Mouse (Mus musculus) hindbrain, embryonic 11.5 days (tissue): ENCODE results near the gene Foxp3. TPM values are rescaled to one million over a fixed set of nuclear protein-coding genes. Genes with fewer than 3 reads are reported as not detected.

Source experiments
- ATAC-seq: fragments of 200-750 bp; cut with Nextera tagmentation; 2 replicates; pipeline ENCODE4 v1.8.0; 2017; ENCODE audit warnings: mild to moderate bottlenecking, moderate TSS enrichment, moderate library complexity; ENCODE audit not compliant: low FRiP score
- DNase-seq: peaks from one replicate; pipeline ENCODE4 v3.0.0-alpha.2; 2015; ENCODE audit warnings: low spot score
- H3K27ac ChIP-seq: fragments of 300-500 bp; sonication (generic); 2 replicates; pipeline ENCODE4 v1.5.1; 2014; ENCODE audit warnings: mild to moderate bottlenecking, low read depth, low read length
- H3K27me3 ChIP-seq: fragments of 300-500 bp; sonication (generic); 2 replicates; pipeline ENCODE4 v1.6.1; 2014; ENCODE audit warnings: mild to moderate bottlenecking, low read length, moderate library complexity, mixed read lengths; ENCODE audit not compliant: control insufficient read depth, insufficient read depth
- H3K36me3 ChIP-seq: fragments of 300-500 bp; sonication (generic); 2 replicates; pipeline ENCODE4 v1.6.1; 2014; ENCODE audit warnings: mild to moderate bottlenecking, low read length, moderate library complexity, mixed read lengths; ENCODE audit not compliant: control insufficient read depth, insufficient read depth
- H3K4me1 ChIP-seq: fragments of 300-500 bp; sonication (generic); replicated peaks from 2 replicates; pipeline ENCODE4 v1.6.1; 2014; ENCODE audit warnings: low read length, mixed read lengths; ENCODE audit not compliant: control insufficient read depth, insufficient read depth
- H3K4me2 ChIP-seq: fragments of 300-500 bp; sonication (generic); replicated peaks from 2 replicates; pipeline ENCODE4 v1.6.1; 2014; ENCODE audit warnings: mild to moderate bottlenecking, low read depth, low read length
- H3K4me3 ChIP-seq: fragments of 300-500 bp; sonication (generic); 2 replicates; pipeline ENCODE4 v1.5.1; 2014; ENCODE audit warnings: low read depth, low read length
- H3K9ac ChIP-seq: fragments of 300-500 bp; sonication (generic); 2 replicates; pipeline ENCODE4 v1.6.1; 2014; ENCODE audit warnings: low read depth, low read length
- H3K9me3 ChIP-seq: fragments of 300-500 bp; sonication (generic); 2 replicates; pipeline ENCODE4 v1.6.1; 2016; ENCODE audit warnings: low read length; ENCODE audit not compliant: control insufficient read depth
- WGBS: fragments of 180-500 bp; shearing (Covaris S2); extraction: QIAGEN DNeasy Blood & Tissue Kit; methylation state at CpG from one replicate; pipeline ENCODE4 v1.1.7; 2014; 5-methylcytosine and 5-hydroxymethylcytosine counted together
- polyA plus RNA-seq: library from polyadenylated mRNA; unstranded; fragments of >200 nt; fragmentation: Nextera tagmentation; extraction: Ambion mirVana; gene quantifications from 2 replicates; pipeline ENCODE4 v1.2.1, GENCODE M21; 2014

The Foxp3 gene
- polyA plus RNA-seq, 1 experiment from 2014 or later = not detected

GRCm38 (mm10) chrX:7604879-7605574 lies 31.6 kb downstream of the Foxp3 start, which contains the start of gene Ccdc22:
Ccdc22 (minus strand) TSS chrX:7605517.
- H3K4me3 ChIP-seq = peak within 1 kb of the TSS; percentile 39
- no peaks in the 10 kb centered on the region for H3K27me3 ChIP-seq
- H3K27ac ChIP-seq = no peak within 1 kb of the TSS
- H3K36me3 ChIP-seq = no peaks in the 10 kb centered on the region
- peak; percentile 83 for DNase-seq
- no peaks in the 10 kb centered on the region for H3K4me1 ChIP-seq
- WGBS = 18% methylated on average over 28 of the region's 28 CpGs
- H3K9me3 ChIP-seq = no peaks in the 10 kb centered on the region
- peak; percentile 92 for ATAC-seq
- 0 out of 2 replicates have a peak within 1 kb of the TSS, but pooled peaks have one; percentile 40 for H3K9ac ChIP-seq
- H3K4me2 ChIP-seq = peak within 1 kb of the TSS; percentile 36

- H3K36me3 ChIP-seq = no peaks in the 10 kb centered on the region
These were observed 32.1 kb downstream of the Foxp3 start for GRCm38 (mm10) chrX:7605575-7605941.

GRCm38 (mm10) chrX:7606783-7607182 lies 33.3 kb downstream of the Foxp3 start, which contains the start of gene Cacna1f:
Cacna1f (plus strand) TSS chrX:7607083.
- 87% methylated on average over 6 of the region's 6 CpGs for WGBS
- H3K4me3 ChIP-seq = no peak within 1 kb of the TSS
- H3K36me3 ChIP-seq = no peaks in the 10 kb centered on the region
- H3K4me2 ChIP-seq = no peak within 1 kb of the TSS
- no peak for ATAC-seq
- H3K4me1 ChIP-seq = no peaks in the 10 kb centered on the region
- H3K9ac ChIP-seq = no peak within 1 kb of the TSS
- H3K9me3 ChIP-seq = no peaks in the 10 kb centered on the region
- no peaks in the 10 kb centered on the region for H3K27me3 ChIP-seq
- no peak within 1 kb of the TSS for H3K27ac ChIP-seq
- no peak for DNase-seq

More at GRCm38 (mm10) chrX:7605575-7605941, 32.1 kb downstream of the Foxp3 start:
- DNase-seq (no peak), ATAC-seq (peak; percentile 65)
- Histone ChIP-seq H3K4me3 (no peak overlapping the region), H3K4me1 (no peaks in the 10 kb centered on the region), H3K4me2 (no peak overlapping the region), H3K9ac (no peak overlapping the region), H3K27me3 (no peaks in the 10 kb centered on the region), H3K27ac (no peak overlapping the region), H3K9me3 (no peaks in the 10 kb centered on the region)
- WGBS = 55% methylated on average over 8 of the region's 8 CpGs

- ATAC-seq = no peak
These were observed 36.6 kb downstream of the Foxp3 start for GRCm38 (mm10) chrX:7610035-7610434.

GRCm38 (mm10) chrX:7610536-7611258 lies 37.3 kb downstream of the Foxp3 start:
- no peak overlapping the region for H3K27ac ChIP-seq
- WGBS = 19% methylated on average over 26 of the region's 26 CpGs
- ATAC-seq = peak; percentile 53
- H3K9me3 ChIP-seq = no peaks in the 10 kb centered on the region
- no peaks in the 10 kb centered on the region for H3K27me3 ChIP-seq
- DNase-seq = peak; percentile 21
- peak overlapping the region; percentile 67 for H3K4me2 ChIP-seq
- peak overlapping the region; percentile 23 for H3K4me3 ChIP-seq
- H3K4me1 ChIP-seq = no peaks in the 10 kb centered on the region
- no peaks in the 10 kb centered on the region for H3K36me3 ChIP-seq
- H3K9ac ChIP-seq = 0 out of 2 replicates have a peak overlapping the region, but pooled peaks have one; percentile 27

More at GRCm38 (mm10) chrX:7610035-7610434, 36.6 kb downstream of the Foxp3 start:
- H3K9me3 ChIP-seq = no peaks in the 10 kb centered on the region
- 21% methylated on average over 21 of the region's 21 CpGs for WGBS
- H3K36me3 ChIP-seq = no peaks in the 10 kb centered on the region
- H3K27ac ChIP-seq = no peak overlapping the region
- H3K27me3 ChIP-seq = no peaks in the 10 kb centered on the region
- no peaks in the 10 kb centered on the region for H3K4me1 ChIP-seq
- peak overlapping the region; percentile 23 for H3K4me3 ChIP-seq
- peak overlapping the region; percentile 67 for H3K4me2 ChIP-seq
- peak; percentile 0 for DNase-seq
- 0 out of 2 replicates have a peak overlapping the region, but pooled peaks have one; percentile 27 for H3K9ac ChIP-seq

- Histone ChIP-seq H3K36me3 (no peaks in the 10 kb centered on the region), H3K4me1 (no peaks in the 10 kb centered on the region), H3K4me3 (no peak overlapping the region), H3K27ac (no peak overlapping the region), H3K9ac (no peak overlapping the region), H3K27me3 (no peaks in the 10 kb centered on the region), H3K4me2 (no peak overlapping the region), H3K9me3 (no peaks in the 10 kb centered on the region)
- 85% methylated on average over 12 of the region's 12 CpGs for WGBS
- no peak for ATAC-seq
- DNase-seq = no peak
These were observed 44.6 kb downstream of the Foxp3 start for GRCm38 (mm10) chrX:7617889-7618551.

- H3K36me3 ChIP-seq = no peaks in the 10 kb centered on the region
- no peak for ATAC-seq
- H3K9me3 ChIP-seq = no peaks in the 10 kb centered on the region
- H3K4me3 ChIP-seq = no peak overlapping the region
- WGBS = 92% methylated on average over 6 of the region's 6 CpGs
- H3K9ac ChIP-seq = no peak overlapping the region
- no peaks in the 10 kb centered on the region for H3K27me3 ChIP-seq
- H3K4me2 ChIP-seq = no peak overlapping the region
- no peak for DNase-seq
- H3K27ac ChIP-seq = no peak overlapping the region
- H3K4me1 ChIP-seq = no peaks in the 10 kb centered on the region
These were observed 59.1 kb downstream of the Foxp3 start for GRCm38 (mm10) chrX:7632560-7632959.

GRCm38 (mm10) chrX:7635101-7635500 lies 61.7 kb downstream of the Foxp3 start:
- Histone ChIP-seq H3K27ac (no peak overlapping the region), H3K36me3 (no peaks in the 10 kb centered on the region), H3K4me1 (no peaks in the 10 kb centered on the region), H3K4me3 (no peak overlapping the region), H3K9ac (no peak overlapping the region), H3K27me3 (no peaks in the 10 kb centered on the region), H3K9me3 (no peaks in the 10 kb centered on the region), H3K4me2 (no peak overlapping the region)
- ATAC-seq (no peak), DNase-seq (no peak)
- 71% methylated on average over 3 of the region's 3 CpGs for WGBS
